Mouse (Mus musculus) liver, postnatal 0 days (tissue): ENCODE data around the gene 1600014C10Rik.

ENCODE experiments used
- CTCF ChIP-seq: sonication (generic); IDR thresholded peaks from 2 replicates; pipeline ENCODE4 v1.5.1; 2016; ENCODE audit warnings: antibody characterized with exemption, low read depth
- EP300 ChIP-seq: IDR thresholded peaks from 2 replicates; pipeline ENCODE4 v1.6.1; 2016; ENCODE audit warnings: antibody characterized with exemption, low read depth, mild to moderate bottlenecking

DNA sequence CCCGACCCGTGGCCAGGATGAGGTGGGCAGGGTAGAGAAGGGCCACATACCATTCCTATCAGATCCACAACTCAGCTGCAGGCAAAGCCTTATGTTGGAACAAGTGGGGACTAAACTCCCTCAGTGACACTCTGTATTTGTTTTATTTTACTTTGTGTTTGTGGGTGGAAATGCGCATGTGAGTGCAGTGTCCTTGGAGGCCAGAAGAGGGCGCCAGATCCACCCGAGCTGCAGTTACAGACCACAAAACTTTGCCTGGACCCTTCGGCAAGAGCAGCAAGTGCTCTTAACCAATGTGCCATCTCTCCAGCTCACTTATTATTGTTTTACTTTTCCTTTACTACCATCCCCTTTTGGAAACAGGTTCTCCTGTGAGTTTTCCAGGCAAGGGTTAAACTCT is 35.5 kb upstream of the 1600014C10Rik start:
- TF ChIP-seq CTCF, result peak; percentile 42
- TF ChIP-seq EP300, result no peak
